Mouse (Mus musculus) thymus, adult 2 months (tissue): ENCODE measurements around the gene Dyrk1b.
"Not testable (repeated sequence)": the region's sequence is repeated elsewhere in the genome, so short reads cannot be mapped to it uniquely, and the experiment has no call there.

Experiments used
- CTCF ChIP-seq: fragments of 200-500 bp; IDR thresholded peaks from 2 replicates; pipeline ENCODE4 v1.5.1; 2012; ENCODE audit warnings: mild to moderate bottlenecking, control low read depth, low read length, moderate library complexity, borderline replicate concordance; ENCODE audit not compliant: control insufficient read depth, poor library complexity, insufficient read depth; ENCODE audit errors: extremely low read depth
- POLR2A ChIP-seq: fragments of 200-500 bp; IDR thresholded peaks from 2 replicates; pipeline ENCODE4 v1.6.1; 2012; ENCODE audit warnings: mild to moderate bottlenecking, low read length, control low read depth, moderate library complexity; ENCODE audit not compliant: control insufficient read depth, poor library complexity, insufficient read depth; ENCODE audit errors: extremely low read depth

GRCm38 (mm10) chr7:28218951-28219740, 39.9 kb downstream of the Dyrk1b start:
- TF ChIP-seq POLR2A, CTCF: not testable (repeated sequence)
